Mouse (Mus musculus) kidney, embryonic 14.5 days (tissue): ENCODE results near the gene Tprkb. TPM values are rescaled to one million over a fixed set of nuclear protein-coding genes. Genes with fewer than 3 reads are reported as not detected.
"Not testable (repeated sequence)": the region's sequence is repeated elsewhere in the genome, so short reads cannot be mapped to it uniquely, and the experiment has no call there.

Source experiments
- ATAC-seq: fragments of 200-750 bp; cut with Nextera tagmentation; 2 replicates; pipeline ENCODE4 v1.8.0; 2017; ENCODE audit warnings: moderate number of reproducible peaks, mild to moderate bottlenecking, moderate TSS enrichment, moderate library complexity; ENCODE audit not compliant: low FRiP score, low TSS enrichment
- H3K27ac ChIP-seq: fragments of 300-500 bp; sonication (generic); 2 replicates; pipeline ENCODE4 v1.5.1; 2014; ENCODE audit warnings: low read depth, mild to moderate bottlenecking, low read length, moderate library complexity, mixed read lengths
- H3K27me3 ChIP-seq: fragments of 300-500 bp; sonication (generic); 2 replicates; pipeline ENCODE4 v1.6.1; 2014; ENCODE audit warnings: mild to moderate bottlenecking, low read length; ENCODE audit not compliant: control insufficient read depth, insufficient read depth
- H3K36me3 ChIP-seq: fragments of 300-500 bp; sonication (generic); 2 replicates; pipeline ENCODE4 v1.6.1; 2014; ENCODE audit warnings: low read length, mixed read lengths; ENCODE audit not compliant: control insufficient read depth, insufficient read depth
- H3K4me1 ChIP-seq: fragments of 300-500 bp; sonication (generic); 2 replicates; pipeline ENCODE4 v1.6.1; 2014; ENCODE audit warnings: low read length, mixed read lengths; ENCODE audit not compliant: control insufficient read depth, insufficient read depth
- H3K4me2 ChIP-seq: fragments of 300-500 bp; sonication (generic); replicated peaks from 2 replicates; pipeline ENCODE4 v1.6.1; 2014; ENCODE audit warnings: low read depth, mild to moderate bottlenecking, low read length
- H3K4me3 ChIP-seq: fragments of 300-500 bp; sonication (generic); 2 replicates; pipeline ENCODE4 v1.5.1; 2014; ENCODE audit warnings: mild to moderate bottlenecking, low read length
- H3K9ac ChIP-seq: fragments of 300-500 bp; sonication (generic); 2 replicates; pipeline ENCODE4 v1.6.1; 2014; ENCODE audit warnings: low read depth, mild to moderate bottlenecking, low read length, moderate library complexity
- H3K9me3 ChIP-seq: fragments of 300-500 bp; sonication (generic); 2 replicates; pipeline ENCODE4 v1.6.1; 2016; ENCODE audit warnings: low read length; ENCODE audit not compliant: control insufficient read depth
- WGBS: fragments of 180-500 bp; shearing (Covaris S2); extraction: QIAGEN DNeasy Blood & Tissue Kit; methylation state at CpG from one replicate; pipeline ENCODE4 v1.1.7; 2014; 5-methylcytosine and 5-hydroxymethylcytosine counted together
- polyA plus RNA-seq: library from polyadenylated mRNA; unstranded; fragments of >200 nt; fragmentation: Nextera tagmentation; extraction: Ambion mirVana; gene quantifications from 2 replicates; pipeline ENCODE4 v1.2.1, GENCODE M21; 2014

The Tprkb gene
- polyA plus RNA-seq, 1 experiment from 2014 or later, result 34.2 TPM

- not testable (repeated sequence) for H3K4me1 ChIP-seq, H3K9ac ChIP-seq, H3K27ac ChIP-seq, H3K4me3 ChIP-seq, H3K27me3 ChIP-seq, H3K4me2 ChIP-seq, ATAC-seq, H3K36me3 ChIP-seq
- H3K9me3 ChIP-seq, result peaks cover 10% of the 10 kb centered on the region
- WGBS, result 93% methylated on average over 9 of the region's 9 CpGs
These were observed 28.4 kb upstream of the Tprkb start for GRCm38 (mm10) chr6:85883246-85883645.

- Histone ChIP-seq H3K4me2 (no peak overlapping the region), H3K4me3 (no peak overlapping the region), H3K9me3 (peaks cover 10% of the 10 kb centered on the region), H3K36me3 (no peaks in the 10 kb centered on the region), H3K9ac (no peak overlapping the region), H3K27ac (no peak overlapping the region), H3K4me1 (no peaks in the 10 kb centered on the region), H3K27me3 (no peaks in the 10 kb centered on the region)
- WGBS, result 97% methylated on average over 1 of the region's 1 CpGs
- ATAC-seq, result no peak
These were observed 27.4 kb upstream of the Tprkb start for GRCm38 (mm10) chr6:85884311-85884710.

- Histone ChIP-seq H3K27me3 (no peaks in the 10 kb centered on the region), H3K27ac (no peak overlapping the region), H3K9me3 (peaks cover 14% of the 10 kb centered on the region), H3K36me3 (no peaks in the 10 kb centered on the region), H3K4me2 (no peak overlapping the region), H3K9ac (no peak overlapping the region), H3K4me1 (no peaks in the 10 kb centered on the region), H3K4me3 (no peak overlapping the region)
- 89% methylated on average over 2 of the region's 2 CpGs for WGBS
- no peak for ATAC-seq
These were observed 22.7 kb upstream of the Tprkb start for GRCm38 (mm10) chr6:85888961-85889360.

- H3K4me2 ChIP-seq, ATAC-seq, H3K27ac ChIP-seq, H3K27me3 ChIP-seq, H3K4me3 ChIP-seq, H3K36me3 ChIP-seq, H3K4me1 ChIP-seq, H3K9ac ChIP-seq: not testable (repeated sequence)
- 74% methylated on average over 25 of the region's 25 CpGs for WGBS
- H3K9me3 ChIP-seq, result peaks cover 14% of the 10 kb centered on the region
These were observed 16.5 kb upstream of the Tprkb start for GRCm38 (mm10) chr6:85895061-85895648.

GRCm38 (mm10) chr6:85898596-85899475, 12.8 kb upstream of the Tprkb start:
- H3K36me3 ChIP-seq, H3K4me3 ChIP-seq, H3K9me3 ChIP-seq, H3K9ac ChIP-seq, ATAC-seq, H3K27ac ChIP-seq, H3K27me3 ChIP-seq, H3K4me2 ChIP-seq, H3K4me1 ChIP-seq: not testable (repeated sequence)
- WGBS, result 75% methylated on average over 7 of the region's 8 CpGs

- Histone ChIP-seq H3K4me2 (no peak overlapping the region), H3K4me3 (no peak overlapping the region), H3K9me3 (no peaks in the 10 kb centered on the region), H3K27me3 (no peaks in the 10 kb centered on the region), H3K9ac (no peak overlapping the region), H3K4me1 (no peaks in the 10 kb centered on the region), H3K36me3 (no peaks in the 10 kb centered on the region), H3K27ac (no peak overlapping the region)
- 95% methylated on average over 2 of the region's 2 CpGs for WGBS
- ATAC-seq, result no peak
These were observed 9.4 kb upstream of the Tprkb start for GRCm38 (mm10) chr6:85902303-85902702.

- not testable (repeated sequence) for H3K9me3 ChIP-seq, H3K9ac ChIP-seq, H3K27ac ChIP-seq, H3K27me3 ChIP-seq, H3K4me1 ChIP-seq, H3K36me3 ChIP-seq
- ATAC-seq, result peak; percentile 86
- 16% methylated on average over 20 of the region's 20 CpGs for WGBS
- Histone ChIP-seq H3K4me2 (peak within 1 kb of the TSS; percentile 8; the same call in 1 of the 2 replicates), H3K4me3 (peak within 1 kb of the TSS; percentile 17)
These were observed 7.0 kb upstream of the Tprkb start, which contains the start of gene Nat8f4 for GRCm38 (mm10) chr6:85904642-85905061. Gene Nat8f4, minus strand, starts transcription at chr6:85904884.

- not testable (repeated sequence) for H3K4me3 ChIP-seq, H3K4me2 ChIP-seq, H3K27ac ChIP-seq, H3K9me3 ChIP-seq, H3K27me3 ChIP-seq, H3K9ac ChIP-seq, H3K4me1 ChIP-seq, ATAC-seq, H3K36me3 ChIP-seq
- 64% methylated on average over 2 of the region's 2 CpGs for WGBS
These were observed 4.7 kb upstream of the Tprkb start for GRCm38 (mm10) chr6:85906911-85907351.

- Histone ChIP-seq H3K9me3 (no peaks in the 10 kb centered on the region), H3K27ac (no peak overlapping the region), H3K4me1 (no peaks in the 10 kb centered on the region), H3K27me3 (no peaks in the 10 kb centered on the region), H3K9ac (no peak overlapping the region), H3K4me3 (no peak overlapping the region), H3K4me2 (no peak overlapping the region), H3K36me3 (no peaks in the 10 kb centered on the region)
- 72% methylated on average over 3 of the region's 3 CpGs for WGBS
- ATAC-seq, result no peak
These were observed 3.3 kb upstream of the Tprkb start for GRCm38 (mm10) chr6:85908341-85908740.
